20 mouse cellular contexts compared by ENCODE assay signal in genomic region chr3:53919541-53919940, GRCm38 (mm10). TPM values are rescaled to one million over a fixed set of nuclear protein-coding genes. Genes with fewer than 3 reads are reported as not detected.
DNase-seq lines count a peak whose midpoint lies in the region; ATAC-seq and TF ChIP-seq lines count a peak whose summit lies in the region.
"Had no signal": no experiment of that assay in that cellular context is flagged by ENCODE, and none has a peak within 500 bp of the region (broad histone marks: within the 10 kb centered on the region; RNA-seq: fewer than 3 reads in every experiment).

No protein-coding gene starts in this region.

- no peak overlapping the region for H3K9ac ChIP-seq in lung, embryonic 14.5 days
- H3K9ac ChIP-seq in lung, embryonic 16.5 days (ENCODE audit: low read length) = no peak overlapping the region
- H3K9ac ChIP-seq: embryonic facial prominence, embryonic 12.5 days; forebrain, embryonic 13.5 days; forebrain, embryonic 15.5 days had no signal

- TF ChIP-seq CTCF in lung, embryonic 14.5 days (IDR thresholded peaks at IDR 0.05; ENCODE audit: low read depth) = no peak
- no peak for TF ChIP-seq CTCF in lung, adult 2 months (IDR thresholded peaks at IDR 0.05; ENCODE audit: insufficient read depth, low read length)

- no peak for TF ChIP-seq POLR2A in lung, adult 2 months (IDR thresholded peaks at IDR 0.05; ENCODE audit: borderline replicate concordance, extremely low read depth, low read depth, low read length)

- no peaks in the 10 kb centered on the region for H3K4me1 ChIP-seq in lung, embryonic 14.5 days (ENCODE audit: insufficient read depth)
- H3K4me1 ChIP-seq in lung, adult 2 months (ENCODE audit: control insufficient read depth, insufficient read depth, low read length) = no peaks in the 10 kb centered on the region
- H3K4me1 ChIP-seq in lung, embryonic 16.5 days (replicated peaks; ENCODE audit: control insufficient read depth, insufficient read depth, low read length) = peaks cover 8% of the 10 kb centered on the region; the same call in 1 of the 2 replicates
- H3K4me1 ChIP-seq: embryonic facial prominence, embryonic 10.5 days; embryonic facial prominence, embryonic 12.5 days; forebrain, embryonic 13.5 days; forebrain, embryonic 15.5 days had no signal

- no peak overlapping the region for H3K4me3 ChIP-seq in lung, embryonic 14.5 days (ENCODE audit: low read depth, low read length)
- no peak overlapping the region for H3K4me3 ChIP-seq in lung, adult 2 months (replicated peaks; ENCODE audit: extremely low read depth, low read depth, low read length)
- H3K4me3 ChIP-seq in lung, embryonic 16.5 days (ENCODE audit: low read length) = no peak overlapping the region
- H3K4me3 ChIP-seq: embryonic facial prominence, embryonic 10.5 days; embryonic facial prominence, embryonic 12.5 days; forebrain, embryonic 13.5 days; forebrain, embryonic 15.5 days had no signal

- no peaks in the 10 kb centered on the region for H3K9me3 ChIP-seq in lung, embryonic 14.5 days (ENCODE audit: low read depth, low read length)
- H3K9me3 ChIP-seq in lung, embryonic 16.5 days (ENCODE audit: control insufficient read depth, low read length) = no peaks in the 10 kb centered on the region
- H3K9me3 ChIP-seq: embryonic facial prominence, embryonic 10.5 days; embryonic facial prominence, embryonic 12.5 days; forebrain, embryonic 13.5 days; forebrain, embryonic 15.5 days had no signal

- H3K27ac ChIP-seq in lung, embryonic 14.5 days (ENCODE audit: low read depth) = no peak overlapping the region
- no peak overlapping the region for H3K27ac ChIP-seq in lung, embryonic 16.5 days (ENCODE audit: low read length)
- H3K27ac ChIP-seq: embryonic facial prominence, embryonic 10.5 days; embryonic facial prominence, embryonic 12.5 days; forebrain, embryonic 13.5 days; forebrain, embryonic 15.5 days had no signal

- intact Hi-C loops in heart, postnatal 25 days (cut with DNase I) = no loop called here

- no peaks in the 10 kb centered on the region for H3K27me3 ChIP-seq in lung, embryonic 14.5 days (ENCODE audit: insufficient read depth, low read length)
- H3K27me3 ChIP-seq in lung, embryonic 16.5 days (ENCODE audit: control insufficient read depth, insufficient read depth, low read depth, low read length) = no peaks in the 10 kb centered on the region
- H3K27me3 ChIP-seq: embryonic facial prominence, embryonic 12.5 days; forebrain, embryonic 13.5 days; forebrain, embryonic 15.5 days had no signal

- peak; percentile 15 for DNase-seq in heart, adult 11 months
- no peak for DNase-seq in heart, postnatal 25 days (ENCODE audit: low spot score)
- peak; percentile 91 for DNase-seq in lung, embryonic 14.5 days
- DNase-seq in lung, adult 2 months = no peak
- DNase-seq in lung, adult 18-20 months = no peak
- peak; percentile 3 for DNase-seq in brain, adult 2 months (ENCODE audit: low read depth, low spot score)
- no peak for DNase-seq in urinary bladder, postnatal 14 days (ENCODE audit: low spot score)
- DNase-seq: adrenal gland, adult 2 months; adrenal gland, postnatal 10 days; adrenal gland, postnatal 25 days; cerebellum, adult 11-12 months; cerebellum, adult 2 months; cerebellum, adult 9-10 months; cerebellum, postnatal 10 days; cerebellum, postnatal 25 days had no signal

- no peak overlapping the region for H3K4me2 ChIP-seq in lung, embryonic 14.5 days
- no peak overlapping the region for H3K4me2 ChIP-seq in lung, embryonic 16.5 days (ENCODE audit: low read depth, low read length)
- H3K4me2 ChIP-seq: embryonic facial prominence, embryonic 12.5 days; forebrain, embryonic 13.5 days; forebrain, embryonic 15.5 days had no signal

- WGBS in lung, embryonic 14.5 days = 38% methylated on average over 3 of the region's 3 CpGs
- 56% methylated on average over 3 of the region's 3 CpGs for WGBS in lung, adult 2 months
- 47% methylated on average over 3 of the region's 3 CpGs for WGBS in lung, embryonic 16.5 days

- no peaks in the 10 kb centered on the region for H3K36me3 ChIP-seq in lung, embryonic 14.5 days (ENCODE audit: insufficient read depth)
- no peaks in the 10 kb centered on the region for H3K36me3 ChIP-seq in lung, embryonic 16.5 days (ENCODE audit: control insufficient read depth, insufficient read depth, low read length)
- H3K36me3 ChIP-seq: embryonic facial prominence, embryonic 10.5 days; embryonic facial prominence, embryonic 12.5 days; forebrain, embryonic 15.5 days had no signal

- peak; percentile 94 for ATAC-seq in lung, embryonic 14.5 days (ENCODE audit: insufficient read depth)
- peak; percentile 83 for ATAC-seq in lung, embryonic 16.5 days (ENCODE audit: low read depth)
- ATAC-seq: forebrain, embryonic 13.5 days; forebrain, embryonic 15.5 days had no signal

RNA-seq across cellular contexts. Expression of gene Ufm1, which starts 55.9 kb away (rescaled TPM):
- total RNA-seq in heart, postnatal 25 days (2021) = 10 to 100 TPM; 45.9 to 49.3 TPM
- polyA plus RNA-seq in lung, embryonic 14.5 days (2014; fragmentation: Nextera tagmentation; extraction: Ambion mirVana) = 101 and 103 TPM in 2 replicates
- polyA plus RNA-seq in lung, adult 2 months (2012; rRNA removed) = 3.4 and 7.7 TPM in 2 replicates
- 97.7 and 103 TPM in 2 replicates for polyA plus RNA-seq in lung, embryonic 16.5 days (2015; fragmentation: Nextera tagmentation; extraction: Ambion mirVana)

Comparison
In these comparisons a context has a peak if more than half of its experiments do, and no peak if none do; other contexts are left out.
1. DNase-seq: peak in heart, adult 11 months (single experiment), lung, embryonic 14.5 days (single experiment) and brain, adult 2 months (single experiment); none in heart, postnatal 25 days (single experiment), lung, adult 2 months (single experiment), lung, adult 18-20 months (0 of 2) and urinary bladder, postnatal 14 days (single experiment).
2. RNA of gene Ufm1, which starts 55.9 kb away (polyA plus RNA-seq): 97.7 to 103 TPM in lung, embryonic 16.5 days and 101 to 103 TPM in lung, embryonic 14.5 days; 3.4 to 7.7 TPM in lung, adult 2 months; every median in the first group is over 10 times any median in the second.